Mouse (Mus musculus) retina, postnatal 7 days (tissue): Measurements from ENCODE around the gene Inpp5e.
A peak's percentile ranks its signal among the peaks of the same experiment; 100 is the strongest.

Source experiments
- DNase-seq: peaks from one replicate; pipeline ENCODE4 v3.0.0-alpha.2; 2012; ENCODE audit warnings: low read depth, low spot score

Inpp5e gene

DNA sequence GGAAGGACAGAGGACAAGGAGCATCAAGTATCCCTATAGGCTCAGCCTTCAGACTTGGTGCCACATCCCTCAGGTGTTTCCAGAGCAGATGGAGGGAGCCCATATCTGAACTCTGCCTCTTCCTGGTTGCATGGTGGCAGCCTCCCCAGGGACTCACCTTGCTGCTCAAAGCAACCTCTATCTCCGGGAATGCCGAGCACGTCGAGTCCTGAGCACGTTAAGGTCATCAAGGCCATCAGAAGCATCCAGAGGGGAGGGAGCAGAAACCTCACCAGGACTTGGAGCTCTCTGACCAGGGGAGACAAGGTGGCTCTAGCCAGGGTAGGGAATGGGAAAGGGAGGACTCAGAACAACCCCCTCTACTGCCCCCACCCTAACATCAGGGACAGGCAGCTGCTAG is 45.5 kb downstream of the Inpp5e start:
- no peak for DNase-seq

- no peak for DNase-seq
Measured at GRCm38 (mm10) chr2:26362991-26363390, 46.0 kb downstream of the Inpp5e start.

- DNase-seq, result no peak
Measured at GRCm38 (mm10) chr2:26360772-26361171, 48.2 kb downstream of the Inpp5e start, which contains the start of gene Card9. Gene Card9, minus strand, starts transcription at chr2:26360918.

DNA sequence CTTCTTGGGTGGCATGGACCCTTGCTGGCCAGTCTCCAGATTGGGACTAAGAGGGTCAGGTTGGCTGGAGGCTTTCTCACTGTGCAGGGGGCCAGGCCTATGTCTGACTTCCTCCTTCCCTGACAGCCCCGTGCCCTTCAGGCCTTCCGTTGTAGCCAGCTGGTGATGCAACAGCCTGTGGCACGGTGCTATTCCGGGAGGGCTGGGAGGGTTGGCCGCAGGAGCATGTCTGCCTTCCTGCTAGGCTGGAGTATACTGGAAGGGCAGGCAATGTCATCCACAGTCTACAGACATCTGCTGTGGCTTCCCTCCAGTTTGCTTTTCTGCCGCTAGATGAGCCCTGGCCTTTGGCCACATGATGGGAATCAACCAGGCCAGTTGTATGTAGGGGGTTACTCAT is 49.0 kb downstream of the Inpp5e start:
- DNase-seq, result no peak

DNA sequence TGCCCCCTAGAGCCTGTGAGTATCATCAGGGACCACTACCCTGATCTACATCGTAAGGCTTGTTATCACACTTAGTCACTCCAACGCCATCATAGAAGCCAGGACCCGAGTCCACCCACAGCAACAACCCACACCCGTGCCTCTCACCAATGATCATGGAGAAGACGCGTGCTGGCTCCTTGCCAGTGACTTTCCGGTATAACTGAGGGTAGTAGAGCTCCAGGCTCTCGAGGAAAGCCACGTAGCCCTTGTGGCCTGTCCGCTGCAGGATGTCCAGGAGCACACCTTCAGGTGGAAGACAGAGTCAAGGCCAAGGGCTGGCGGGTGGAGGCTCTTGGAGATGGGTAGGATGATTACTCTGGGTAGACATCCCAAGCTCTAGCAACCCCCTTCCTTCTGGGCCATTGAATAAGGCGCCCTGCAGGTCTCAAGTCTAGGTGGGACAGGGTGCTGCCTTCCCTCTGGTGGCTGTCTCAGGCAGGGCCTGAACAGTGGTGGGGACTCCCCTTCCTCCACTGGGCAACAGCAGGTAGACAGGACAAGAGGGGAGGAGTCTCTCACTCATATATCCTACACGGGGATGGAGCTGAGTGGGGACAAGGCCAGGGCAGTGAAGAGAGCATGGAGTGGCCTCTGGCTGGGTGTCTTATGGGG is 50.2 kb downstream of the Inpp5e start:
- DNase-seq, result no peak

GRCm38 (mm10) chr2:26357484-26357883 is 51.5 kb downstream of the Inpp5e start:
- DNase-seq, result no peak

DNA sequence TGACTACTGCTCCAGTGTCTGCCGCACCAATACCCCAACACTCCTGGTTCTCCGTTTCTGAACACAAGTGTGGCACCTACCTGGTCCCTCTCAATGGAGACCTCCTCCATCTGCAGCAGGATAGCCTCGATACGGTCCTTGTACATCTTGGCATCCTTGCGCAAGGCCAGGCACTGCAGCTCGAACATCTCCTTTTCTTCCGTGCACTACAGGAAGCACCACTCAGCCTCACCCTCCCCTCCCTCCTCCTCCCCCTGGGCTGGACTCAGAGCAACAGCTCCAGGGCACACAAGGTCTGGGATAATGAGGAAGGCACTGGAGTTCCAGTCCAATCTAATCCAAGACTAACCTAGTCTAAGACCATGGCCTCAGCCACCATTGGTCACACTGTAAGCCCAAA is 52.3 kb downstream of the Inpp5e start:
- no peak for DNase-seq

DNA sequence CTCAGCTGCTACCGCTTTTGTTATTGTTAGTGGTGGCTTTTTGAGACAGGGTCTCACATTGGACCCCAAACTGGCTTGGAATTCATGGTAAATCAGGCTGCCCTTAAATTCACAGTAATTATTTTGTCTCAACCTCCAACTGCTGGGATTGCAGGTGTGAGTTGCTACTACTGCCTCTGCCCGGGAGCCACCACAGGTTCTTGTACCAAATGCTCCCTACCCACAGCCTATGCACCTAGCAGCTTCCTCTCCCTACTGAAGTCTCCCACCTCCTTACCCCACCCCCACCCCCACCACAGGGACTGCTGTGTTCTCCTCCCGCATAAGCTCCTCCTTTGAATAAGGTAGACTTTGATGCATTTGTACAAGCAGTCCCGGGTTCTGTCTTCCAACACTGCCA is 52.8 kb downstream of the Inpp5e start:
- no peak for DNase-seq

DNA sequence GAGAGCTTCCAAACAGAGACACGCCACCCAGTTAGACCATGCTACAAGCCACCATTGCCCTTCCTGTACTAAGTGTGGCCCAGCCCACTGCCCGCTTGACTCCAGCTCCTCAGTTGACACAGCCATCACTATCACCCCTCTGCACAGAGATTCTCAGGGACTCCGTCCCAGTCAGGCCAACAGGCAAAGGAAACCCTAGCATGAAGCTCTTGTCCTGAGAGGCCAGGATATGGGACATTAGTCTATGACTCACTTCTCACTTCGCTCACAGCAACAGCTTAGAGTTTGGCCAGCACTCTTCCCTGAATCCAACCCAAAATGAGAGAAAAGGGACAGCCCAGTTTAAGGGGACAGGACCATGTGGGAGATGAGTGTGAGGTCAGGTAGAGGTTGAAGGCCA is 54.6 kb downstream of the Inpp5e start:
- DNase-seq, result no peak

- DNase-seq, result no peak
Measured at GRCm38 (mm10) chr2:26353066-26353980, 55.7 kb downstream of the Inpp5e start.

GRCm38 (mm10) chr2:26352291-26352910 is 56.6 kb downstream of the Inpp5e start:
- no peak for DNase-seq

DNA sequence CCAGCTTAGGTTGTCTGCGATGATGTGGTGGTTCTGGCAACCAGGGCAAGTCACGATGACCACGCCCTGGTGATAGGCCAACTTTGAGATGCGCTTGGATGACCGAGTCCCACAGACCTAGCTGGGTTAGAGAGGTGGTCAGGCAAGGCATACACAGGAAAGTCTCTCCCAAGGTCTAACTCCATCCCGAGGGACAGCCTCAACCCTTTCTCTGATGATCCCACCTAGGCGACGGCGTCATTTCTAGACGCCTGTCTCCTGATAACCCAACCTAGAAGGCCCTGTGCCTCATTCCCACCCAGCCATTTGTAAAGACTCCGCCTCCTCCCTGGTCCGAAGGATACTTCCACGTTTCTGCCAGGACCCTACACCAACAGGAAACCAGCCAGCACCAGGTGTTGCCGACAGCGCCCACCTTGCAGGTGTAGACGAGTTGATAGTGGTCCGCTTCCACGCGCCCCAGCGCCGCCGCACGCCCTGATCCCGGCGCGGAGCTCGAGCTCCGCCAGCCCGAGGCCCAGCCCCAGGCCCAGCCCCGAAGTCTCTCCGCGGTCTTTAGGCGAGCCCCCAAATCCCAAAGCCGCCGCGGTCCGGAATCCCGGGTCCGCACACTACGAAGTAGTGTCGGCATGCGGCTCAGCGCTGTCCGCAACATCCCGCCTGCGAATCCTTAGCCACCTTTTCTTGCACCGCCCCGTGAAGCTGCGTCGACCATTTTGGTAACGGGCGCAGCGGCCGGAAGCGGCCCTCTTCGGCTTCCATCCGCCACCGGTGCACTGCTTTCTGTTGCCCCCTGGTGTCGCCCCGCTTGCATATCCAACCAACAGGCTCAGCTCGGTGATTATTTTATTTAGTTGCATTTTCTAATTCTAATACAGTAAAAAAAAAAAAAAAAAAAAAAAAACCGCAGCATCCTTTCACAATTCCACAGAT is 57.4 kb downstream of the Inpp5e start, which contains the start of gene Dnlz:
TSS of gene Dnlz (minus strand) at position 753 of the 933 bp plus-strand sequence.
- DNase-seq, result peak; percentile 86

DNA sequence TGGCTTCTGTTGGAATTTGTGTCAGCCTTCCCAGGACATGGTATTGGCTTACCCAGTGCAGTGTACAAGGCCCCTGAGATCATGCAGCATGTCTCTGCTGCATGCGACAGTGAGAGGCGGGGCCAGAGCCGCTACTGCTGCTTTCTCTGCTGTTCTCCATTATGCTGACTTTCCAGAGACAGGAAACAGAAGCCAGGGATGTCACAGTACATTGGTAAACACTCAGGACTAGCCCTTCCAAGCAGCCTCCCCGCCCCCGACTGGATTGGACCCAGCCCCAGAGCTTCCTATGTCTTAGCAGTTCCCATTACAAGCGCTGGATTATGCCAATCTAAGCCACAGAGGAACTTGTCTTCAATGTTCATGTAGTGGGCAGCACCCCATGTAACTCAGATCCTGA is 60.8 kb downstream of the Inpp5e start:
- DNase-seq, result no peak
